Mouse (Mus musculus) bone marrow macrophage, adult 2 months (primary cell): ENCODE data around the gene Gm42878.

Experiments used
- CTCF ChIP-seq: IDR thresholded peaks from 2 replicates; pipeline ENCODE4 v1.5.1; 2012; ENCODE audit warnings: low read depth, mild to moderate bottlenecking, low read length, moderate library complexity
- POLR2A ChIP-seq: IDR thresholded peaks from 2 replicates; pipeline ENCODE4 v1.6.1; 2012; ENCODE audit warnings: mild to moderate bottlenecking, low read depth, low read length, borderline replicate concordance

DNA sequence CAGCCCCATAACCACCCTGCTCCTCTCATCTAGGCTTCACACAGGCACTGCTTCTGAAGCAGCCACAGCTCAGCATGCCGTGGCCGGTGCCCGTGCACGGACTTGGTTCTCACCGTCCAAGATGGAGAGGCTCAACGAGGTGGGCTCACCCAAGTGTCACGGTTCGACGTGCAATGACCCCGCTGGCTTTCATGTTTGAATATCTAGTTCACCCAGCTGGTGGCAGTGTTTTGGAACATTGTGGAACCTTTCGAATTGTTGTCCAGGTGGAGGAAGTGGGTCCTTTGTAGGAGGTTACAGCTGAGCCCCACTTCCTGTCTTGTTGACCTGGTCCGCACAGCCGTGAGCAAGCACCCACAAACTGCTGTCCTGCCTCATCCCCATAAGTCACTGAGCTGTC is 28.9 kb upstream of the Gm42878 start:
- TF ChIP-seq CTCF (no peak), POLR2A (no peak)
